Mouse (Mus musculus) neutrophil, adult 65 days (primary cell): Measurements from ENCODE around the gene Gm7324. TPM values are rescaled to one million over a fixed set of nuclear protein-coding genes. Genes with fewer than 3 reads are reported as not detected.

Experiments used
- total RNA-seq: library from RNA; stranded (reverse); gene quantifications from 2 replicates; pipeline ENCODE4 v1.2.4, GENCODE M21; 2023

Gene Gm7324
- total RNA-seq: 1.2 TPM in 1 of 2 replicates, not detected in the other

GRCm38 (mm10) chr14:43697621-43698020 is at the start of gene Gm7324:
Gene Gm7324 (plus strand): TSS chr14:43697828.

GRCm38 (mm10) chr14:43677099-43677498 is 20.5 kb upstream of the Gm7324 start, which contains the start of gene Gm8165:
Gene Gm8165 (minus strand): TSS chr14:43677199.

GRCm38 (mm10) chr14:43727385-43727784 is 29.8 kb downstream of the Gm7324 start, which contains the start of gene Gm16506:
Gene Gm16506 (minus strand): TSS chr14:43727485.

GRCm38 (mm10) chr14:43747566-43747965 is 49.9 kb downstream of the Gm7324 start, which contains the start of gene Gm6526:
Gene Gm6526 (plus strand): TSS chr14:43747866.

Other genes starting within 250 kb of the Gm7324 start
- gene Gm5799, start 154.3 kb upstream of the Gm7324 start, total RNA-seq: not detected in 2 replicates
- not detected in 2 replicates for gene Gm17654, start 118.7 kb upstream of the Gm7324 start, total RNA-seq
- not detected in 2 replicates for gene Gm10375, start 89.8 kb upstream of the Gm7324 start, total RNA-seq
- not detected in 2 replicates for gene Gm8165, start 20.6 kb upstream of the Gm7324 start, total RNA-seq
- not detected in 2 replicates for gene Gm16506, start 29.7 kb downstream of the Gm7324 start, total RNA-seq
- gene Gm6526, start 50.0 kb downstream of the Gm7324 start, total RNA-seq: not detected in 2 replicates
- gene Gm8180, start 86.9 kb downstream of the Gm7324 start, total RNA-seq: not detected in 2 replicates
- gene Ear1, start 177.7 kb downstream of the Gm7324 start, total RNA-seq: 6.3 and 15.0 TPM in 2 replicates
- not detected in 2 replicates for gene Ear10, start 225.7 kb downstream of the Gm7324 start, total RNA-seq
- 0.18 TPM in 1 of 2 replicates, not detected in the other for gene Gm8113, start 227.6 kb downstream of the Gm7324 start, total RNA-seq